Mouse (Mus musculus) embryonic stem cell, embryonic (primary cell): ENCODE results near the gene Trim33.

Experiments
- CTCF ChIA-PET, 4 experiments: fragments of 300-600 bp in 2 of 4; fragments of 350-600 bp in 2 of 4; sonication (Branson Sonifier 250); formaldehyde crosslinking; loops; one replicate each; lab custom pipeline; 2022; ENCODE audit warnings: inconsistent platforms in 2 of 4; lab: Charles Lee
- POLR2A ChIA-PET, 4 experiments: fragments of 300-600 bp in 2 of 4; fragments of 350-600 bp in 2 of 4; sonication (Branson Sonifier 250); formaldehyde crosslinking; loops; one replicate each; lab custom pipeline; 2022; ENCODE audit warnings: antibody characterized with exemption in 4 of 4, inconsistent platforms in 1 of 4; lab: Charles Lee

Gene Trim33

GRCm38 (mm10) chr3:103279182-103280149 lies at the start of gene Trim33:
Gene Trim33 (plus strand): TSS chr3:103279293.
- POLR2A ChIA-PET = interaction anchor here in 3 of 4 experiments (0.5 to 7.9 kb wide), 106 partner anchors 8 to 585 kb away, joined by 3 to 112 read pairs (median 4); partner anchors contain the start of genes Csde1 (in 3 of the 3), Ap4b1 (in 2 of the 3), Dclre1b (in 2 of the 3) and Gm43064 (in 2 of the 3)
- CTCF ChIA-PET = interaction anchor here (0.5 to 3.1 kb wide), 15 partner anchors 18 to 220 kb away, joined by 3 to 31 read pairs (median 4); no protein-coding TSS in a partner anchor

GRCm38 (mm10) chr3:103232398-103232797 lies 46.7 kb upstream of the Trim33 start:
- POLR2A ChIA-PET = interaction anchor here in 3 of 4 experiments (0.6 to 1.6 kb wide), 9 partner anchors 12 to 60 kb away, joined by 3 to 4 read pairs (median 3); partner anchors contain the start of gene Trim33 (in 1 of the 3)
- CTCF ChIA-PET = interaction anchor here in 2 of 4 experiments (0.6 to 2.4 kb wide), 3 partner anchors 7 to 1926 kb away, joined by 3 to 7 read pairs (median 4); no protein-coding TSS in a partner anchor

GRCm38 (mm10) chr3:103241524-103241923 lies 37.6 kb upstream of the Trim33 start:
- POLR2A ChIA-PET = no interaction called here

GRCm38 (mm10) chr3:103242156-103242555 lies 36.9 kb upstream of the Trim33 start:
- ChIA-PET CTCF (no interaction called here), POLR2A (no interaction called here)

More at GRCm38 (mm10) chr3:103241524-103241923, 37.6 kb upstream of the Trim33 start:
- CTCF ChIA-PET = no interaction called here

GRCm38 (mm10) chr3:103243491-103243890 lies 35.6 kb upstream of the Trim33 start:
- ChIA-PET CTCF (interaction anchor here in 1 of 4 experiments (0.6 kb wide), 1 partner anchor 1068 kb away, joined by 3 read pairs; no protein-coding TSS in a partner anchor), POLR2A (interaction anchor here in 3 of 4 experiments (0.6 to 1.4 kb wide), 8 partner anchors 9 to 64 kb away, joined by 3 to 9 read pairs (median 3); partner anchors contain the start of gene Trim33 (in 1 of the 3))

GRCm38 (mm10) chr3:103246627-103247260 lies 32.3 kb upstream of the Trim33 start:
- ChIA-PET CTCF (interaction anchor here in 1 of 4 experiments (2.5 kb wide), 1 partner anchor 11 kb away, joined by 6 read pairs; no protein-coding TSS in a partner anchor), POLR2A (interaction anchor here in 2 of 4 experiments (0.6 to 3.0 kb wide), 10 partner anchors 11 to 277 kb away, joined by 3 to 15 read pairs (median 5); partner anchors contain the start of gene Trim33 (in 2 of the 2))

GRCm38 (mm10) chr3:103256089-103256819 lies 22.8 kb upstream of the Trim33 start:
- CTCF ChIA-PET = interaction anchor here in 2 of 4 experiments (0.5 to 0.7 kb wide), 2 partner anchors 11 to 156 kb away, joined by 3 read pairs; no protein-coding TSS in a partner anchor

GRCm38 (mm10) chr3:103262802-103263417 lies 16.2 kb upstream of the Trim33 start:
- ChIA-PET CTCF (no interaction called here), POLR2A (interaction anchor here in 2 of 4 experiments (0.8 to 5.3 kb wide), 11 partner anchors 10 to 56 kb away, joined by 3 to 36 read pairs (median 5); partner anchors contain the start of gene Trim33 (in 2 of the 2))

More at GRCm38 (mm10) chr3:103256089-103256819, 22.8 kb upstream of the Trim33 start:
- POLR2A ChIA-PET = interaction anchor here in 3 of 4 experiments (0.6 to 6.8 kb wide), 6 partner anchors 17 to 23 kb away, joined by 3 to 43 read pairs (median 4); partner anchors contain the start of gene Trim33 (in 2 of the 3)

- POLR2A ChIA-PET = interaction anchor here in 3 of 4 experiments (0.5 to 7.9 kb wide), 89 partner anchors 9 to 531 kb away, joined by 3 to 112 read pairs (median 4); partner anchors contain the start of genes Csde1 (in 3 of the 3), Nras (in 2 of the 3), Ap4b1 (in 1 of the 3) and Bcas2 (in 1 of the 3)
- CTCF ChIA-PET = interaction anchor here (0.5 to 3.1 kb wide), 11 partner anchors 19 to 221 kb away, joined by 3 to 31 read pairs (median 4); no protein-coding TSS in a partner anchor
Observed at GRCm38 (mm10) chr3:103278561-103279181, 422 bp upstream of the Trim33 start.

GRCm38 (mm10) chr3:103280241-103280761 lies 1.2 kb downstream of the Trim33 start:
- CTCF ChIA-PET = interaction anchor here (0.5 to 3.1 kb wide), 9 partner anchors 17 to 94 kb away, joined by 3 to 31 read pairs (median 4); no protein-coding TSS in a partner anchor
- POLR2A ChIA-PET = interaction anchor here in 3 of 4 experiments (0.6 to 7.9 kb wide), 60 partner anchors 8 to 586 kb away, joined by 3 to 112 read pairs (median 4); partner anchors contain the start of genes Ap4b1 (in 1 of the 3), Bcas2 (in 1 of the 3), Csde1 (in 1 of the 3) and Dclre1b (in 1 of the 3)

- ChIA-PET POLR2A (interaction anchor here in 3 of 4 experiments (0.6 to 7.9 kb wide), 53 partner anchors 7 to 510 kb away, joined by 3 to 112 read pairs (median 4); partner anchors contain the start of genes Bcas2 (in 1 of the 3), Csde1 (in 1 of the 3), Dennd2c (in 1 of the 3) and Nras (in 1 of the 3)), CTCF (interaction anchor here (0.5 to 3.1 kb wide), 7 partner anchors 16 to 93 kb away, joined by 3 to 31 read pairs (median 3); no protein-coding TSS in a partner anchor)
Observed at GRCm38 (mm10) chr3:103280875-103281274, 1.8 kb downstream of the Trim33 start.

- POLR2A ChIA-PET = interaction anchor here in 2 of 4 experiments (0.6 to 2.3 kb wide), 7 partner anchors 9 to 567 kb away, joined by 3 to 12 read pairs (median 3); partner anchors contain the start of gene Trim33 (in 2 of the 2)
- CTCF ChIA-PET = interaction anchor here in 2 of 4 experiments (0.6 kb wide), 2 partner anchors 9 to 85 kb away, joined by 4 to 5 read pairs; no protein-coding TSS in a partner anchor
Observed at GRCm38 (mm10) chr3:103288761-103289160, 9.7 kb downstream of the Trim33 start.

GRCm38 (mm10) chr3:103291087-103291486 lies 12.0 kb downstream of the Trim33 start:
- CTCF ChIA-PET = interaction anchor here in 1 of 4 experiments (0.6 kb wide), 1 partner anchor 960 kb away, joined by 8 read pairs; no protein-coding TSS in a partner anchor

GRCm38 (mm10) chr3:103305411-103305982 lies 26.4 kb downstream of the Trim33 start:
- CTCF ChIA-PET = no interaction called here
- POLR2A ChIA-PET = interaction anchor here in 3 of 4 experiments (0.6 to 1.5 kb wide), 8 partner anchors 10 to 132 kb away, joined by 3 to 5 read pairs (median 3); partner anchors contain the start of gene Trim33 (in 1 of the 3)

More at GRCm38 (mm10) chr3:103291087-103291486, 12.0 kb downstream of the Trim33 start:
- POLR2A ChIA-PET = interaction anchor here (0.6 to 3.5 kb wide), 10 partner anchors 9 to 84 kb away, joined by 3 to 45 read pairs (median 5); partner anchors contain the start of gene Trim33 (in 2 of the 4)
